Mouse (Mus musculus): ENCODE measurements around the gene Col9a1.

Gene Col9a1

GRCm38 (mm10) chr1:24211621-24212385 is 34.4 kb downstream of the Col9a1 start:
- in situ Hi-C loops (cut with MboI; ENCODE audit: unreplicated experiment in 2 of 2), result no loop called here

GRCm38 (mm10) chr1:24219041-24219440 is 41.6 kb downstream of the Col9a1 start:
- in situ Hi-C loops (cut with MboI; ENCODE audit: unreplicated experiment in 2 of 2), result no loop called here

GRCm38 (mm10) chr1:24222231-24222630 is 44.8 kb downstream of the Col9a1 start:
- in situ Hi-C loops (cut with MboI; ENCODE audit: unreplicated experiment in 2 of 2), result no loop called here

- in situ Hi-C loops (cut with MboI; ENCODE audit: unreplicated experiment in 2 of 2), result no loop called here
Observed at GRCm38 (mm10) chr1:24222981-24223612, 45.7 kb downstream of the Col9a1 start.

GRCm38 (mm10) chr1:24225825-24226526 is 48.6 kb downstream of the Col9a1 start:
- in situ Hi-C loops (cut with MboI; ENCODE audit: unreplicated experiment in 2 of 2), result no loop called here

GRCm38 (mm10) chr1:24226941-24227711 is 49.7 kb downstream of the Col9a1 start:
- in situ Hi-C loops (cut with MboI; ENCODE audit: unreplicated experiment in 2 of 2), result no loop called here

- in situ Hi-C loops (cut with MboI; ENCODE audit: unreplicated experiment in 2 of 2), result no loop called here
Observed at GRCm38 (mm10) chr1:24229552-24229951, 52.1 kb downstream of the Col9a1 start.

- in situ Hi-C loops (cut with MboI; ENCODE audit: unreplicated experiment in 2 of 2), result no loop called here
Observed at GRCm38 (mm10) chr1:24230428-24230827, 53.0 kb downstream of the Col9a1 start.

GRCm38 (mm10) chr1:24231504-24232270 is 54.3 kb downstream of the Col9a1 start:
- in situ Hi-C loops (cut with MboI; ENCODE audit: unreplicated experiment in 2 of 2), result no loop called here

- in situ Hi-C loops (cut with MboI; ENCODE audit: unreplicated experiment in 2 of 2), result no loop called here
Observed at GRCm38 (mm10) chr1:24236330-24236729, 58.9 kb downstream of the Col9a1 start.

GRCm38 (mm10) chr1:24240039-24240691 is 62.8 kb downstream of the Col9a1 start:
- in situ Hi-C loops (cut with MboI; ENCODE audit: unreplicated experiment in 2 of 2), result no loop called here

- in situ Hi-C loops (cut with MboI; ENCODE audit: unreplicated experiment in 2 of 2), result no loop called here
Observed at GRCm38 (mm10) chr1:24244931-24245330, 67.5 kb downstream of the Col9a1 start.

GRCm38 (mm10) chr1:24245700-24246375 is 68.4 kb downstream of the Col9a1 start:
- in situ Hi-C loops (cut with MboI; ENCODE audit: unreplicated experiment in 2 of 2), result no loop called here

- in situ Hi-C loops (cut with MboI; ENCODE audit: unreplicated experiment in 2 of 2), result no loop called here
Observed at GRCm38 (mm10) chr1:24248294-24249104, 71.1 kb downstream of the Col9a1 start.

- in situ Hi-C loops (cut with MboI; ENCODE audit: unreplicated experiment in 2 of 2), result no loop called here
Observed at GRCm38 (mm10) chr1:24249105-24249664, 71.8 kb downstream of the Col9a1 start.

- in situ Hi-C loops (cut with MboI; ENCODE audit: unreplicated experiment in 2 of 2), result loop anchor here in 1 of 2 experiments (10.0 kb wide), 1 partner anchor 553 kb away; no protein-coding TSS in a partner anchor
Observed at GRCm38 (mm10) chr1:24257961-24258360, 80.6 kb downstream of the Col9a1 start.

- in situ Hi-C loops (cut with MboI; ENCODE audit: unreplicated experiment in 2 of 2), result loop anchor here in 1 of 2 experiments (10.0 kb wide), 1 partner anchor 555 kb away; no protein-coding TSS in a partner anchor
Observed at GRCm38 (mm10) chr1:24259419-24259818, 82.0 kb downstream of the Col9a1 start.

- in situ Hi-C loops (cut with MboI; ENCODE audit: unreplicated experiment in 2 of 2), result no loop called here
Observed at GRCm38 (mm10) chr1:24261181-24261580, 83.8 kb downstream of the Col9a1 start.

All from v-Abl transformed pro-B cells (cell line).